Mouse (Mus musculus) erythroblast, embryonic 14.5 days (primary cell): ENCODE measurements around the gene Gmds.

Source experiments
- GATA1 ChIP-seq: IDR thresholded peaks from 2 replicates; pipeline ENCODE4 v1.6.1; 2012; ENCODE audit warnings: low read length, inconsistent platforms, mixed read lengths
- TAL1 ChIP-seq: IDR thresholded peaks from 3 replicates; pipeline ENCODE4 v1.6.1; 2012; ENCODE audit warnings: low read length, inconsistent platforms, mixed read lengths

DNA sequence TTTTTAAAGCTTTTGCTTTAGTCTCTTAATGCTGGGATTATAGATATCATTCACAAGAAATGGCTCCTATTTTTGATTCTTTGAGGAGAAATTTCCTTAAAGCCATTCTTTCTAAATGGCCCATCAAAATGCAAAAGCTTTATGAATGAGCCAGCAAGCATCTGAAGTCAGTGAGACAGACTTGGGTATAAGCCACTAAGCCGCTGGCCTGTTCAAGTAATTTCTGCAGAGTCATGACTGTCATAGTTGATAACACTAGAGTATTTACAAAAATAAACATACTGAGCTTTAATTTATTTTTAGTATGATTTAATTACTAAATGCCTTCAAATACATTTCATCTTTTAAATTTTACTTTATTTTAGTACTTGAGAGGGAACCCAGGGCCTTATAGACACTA lies 297.7 kb downstream of the Gmds start:
- TF ChIP-seq GATA1 (no peak), TAL1 (no peak)
